Mouse (Mus musculus): ENCODE results near the gene Kcnh7.
"Not testable (repeated sequence)": the region's sequence is repeated elsewhere in the genome, so short reads cannot be mapped to it uniquely, and the experiment has no call there.

DNA sequence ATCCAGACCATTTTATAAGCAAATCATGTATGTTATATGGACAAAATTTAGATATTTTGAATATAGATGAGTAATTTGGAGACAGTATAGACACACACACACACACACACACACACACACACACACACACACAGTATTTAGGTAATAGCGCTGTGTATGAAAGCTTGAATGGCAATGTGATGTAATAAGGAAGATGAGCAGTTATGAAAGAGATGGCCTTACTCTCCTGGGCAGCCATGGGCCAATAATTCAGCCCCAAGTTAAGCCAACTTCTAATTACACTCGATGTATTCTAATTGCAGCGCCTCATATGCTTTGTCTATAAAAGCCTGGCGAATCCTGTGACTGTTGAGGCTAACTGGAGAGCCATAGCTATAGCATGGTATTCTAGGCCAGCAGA, 469.7 kb downstream of the Kcnh7 start:
- TF ChIP-seq FOSL1 (IDR thresholded peaks at IDR 0.05; ENCODE audit: insufficient read depth, low read length, poor library complexity, severe bottlenecking); MAX (IDR thresholded peaks at IDR 0.05): not testable (repeated sequence)

Data from C2C12 (cell line).